Mouse (Mus musculus): ENCODE measurements around the gene Nck1. TPM values are rescaled to one million over a fixed set of nuclear protein-coding genes. Genes with fewer than 3 reads are reported as not detected.

Nck1 gene
- 1.1 and 2.1 TPM in 2 replicates for polyA plus RNA-seq (2012; rRNA removed)

DNA sequence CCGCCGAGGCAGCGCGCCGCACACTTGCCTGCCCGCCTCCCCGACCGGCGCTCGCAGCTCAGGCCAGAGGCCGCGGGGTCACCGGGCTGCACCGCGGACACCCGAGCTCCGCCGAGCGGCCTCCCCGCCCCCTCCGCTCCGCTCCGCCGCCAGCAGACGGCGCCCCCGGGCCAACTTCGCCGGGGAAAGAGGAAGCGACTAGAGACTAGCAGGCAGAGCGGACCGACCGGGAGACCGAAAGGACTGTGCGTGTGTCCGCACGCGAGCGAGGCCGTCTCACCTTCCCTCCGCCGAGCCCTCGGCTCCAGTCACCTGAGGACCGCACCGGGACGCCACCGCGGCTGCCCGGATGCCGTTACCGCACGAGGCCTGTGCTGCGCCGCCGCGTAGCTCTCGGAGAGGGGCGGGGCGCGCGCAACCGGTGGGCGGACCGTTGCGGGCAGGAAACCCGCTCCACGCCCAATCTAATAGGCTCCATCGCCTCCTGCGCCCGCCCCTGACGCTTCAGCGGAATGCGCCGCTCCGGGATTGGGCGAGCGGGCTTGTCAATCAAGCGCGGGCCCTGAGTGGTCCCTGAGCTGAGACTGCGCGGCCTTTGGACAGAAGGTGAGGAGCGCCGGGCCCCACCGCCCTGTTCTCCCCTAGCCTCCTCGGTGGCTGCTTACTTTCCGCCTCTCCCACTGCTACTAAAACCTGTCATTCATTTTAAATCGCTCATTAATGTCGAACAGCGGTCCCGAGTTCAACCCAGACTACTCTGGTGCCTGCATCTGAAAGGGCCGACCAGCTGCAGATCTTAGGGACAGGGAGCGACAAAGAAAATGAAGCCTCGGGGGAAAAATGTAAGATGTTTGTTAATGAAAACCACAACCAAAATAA, at the start of gene Nck1:
TSS of gene Nck1 (minus strand) at position 420 of the 879 bp plus-strand sequence.

DNA sequence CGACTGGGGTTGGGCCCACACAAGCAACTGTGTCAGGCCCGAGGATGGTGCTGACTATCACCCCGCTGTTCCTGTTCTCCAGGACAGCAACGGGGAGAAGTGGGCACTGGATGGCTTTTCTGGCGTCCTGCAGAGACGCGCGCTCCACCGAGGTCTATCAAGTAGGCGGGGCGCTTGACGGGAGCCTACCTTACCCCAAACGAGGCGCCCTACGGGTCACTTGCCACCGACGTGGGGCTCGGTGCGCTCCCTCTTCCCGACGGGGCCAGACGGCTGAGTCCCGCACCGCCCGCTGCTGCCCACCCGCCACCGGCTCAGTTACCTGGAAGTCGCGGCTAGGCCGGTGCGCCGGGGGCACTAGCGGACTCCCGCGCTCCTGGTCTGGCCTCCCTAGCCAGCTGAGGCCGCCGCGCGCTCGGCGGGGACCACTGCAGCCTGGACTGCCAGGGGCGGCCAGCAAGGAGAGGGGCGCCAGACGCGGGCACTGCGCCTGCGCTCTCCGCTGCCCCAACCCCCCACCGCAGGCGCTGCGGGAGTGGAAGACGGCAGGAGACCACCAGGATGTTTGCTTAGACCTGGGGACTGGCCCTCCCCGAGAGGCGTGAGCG, 24.8 kb upstream of the Nck1 start, which contains the start of gene Slc35g2:
TSS of gene Slc35g2 (minus strand) at position 465 of the 608 bp plus-strand sequence.

GRCm38 (mm10) chr9:100486431-100486830, 59.5 kb downstream of the Nck1 start, which contains the start of gene Il20rb:
Gene Il20rb, minus strand, starts transcription at chr9:100486788.

Other genes starting within 250 kb of the Nck1 start
- gene Il20rb, start 59.3 kb downstream of the Nck1 start, polyA plus RNA-seq (2012; rRNA removed): 0.98 and 1.8 TPM in 2 replicates
- 1.8 and 2.2 TPM in 2 replicates for gene Slc35g2, start 25.0 kb upstream of the Nck1 start, polyA plus RNA-seq (2012; rRNA removed)
- 1.4 and 1.7 TPM in 2 replicates for gene Stag1, start 51.7 kb upstream of the Nck1 start, polyA plus RNA-seq (2012; rRNA removed)

All from colon, adult 2 months (tissue).